Mouse (Mus musculus) forelimb bud, embryonic 11.5 days (tissue): ENCODE data around the gene Spatc1l.

ENCODE experiments used
- DNase-seq: peaks from one replicate; pipeline ENCODE4 v3.0.0-alpha.2; 2012; ENCODE audit warnings: low read depth, low spot score

Gene Spatc1l

DNA sequence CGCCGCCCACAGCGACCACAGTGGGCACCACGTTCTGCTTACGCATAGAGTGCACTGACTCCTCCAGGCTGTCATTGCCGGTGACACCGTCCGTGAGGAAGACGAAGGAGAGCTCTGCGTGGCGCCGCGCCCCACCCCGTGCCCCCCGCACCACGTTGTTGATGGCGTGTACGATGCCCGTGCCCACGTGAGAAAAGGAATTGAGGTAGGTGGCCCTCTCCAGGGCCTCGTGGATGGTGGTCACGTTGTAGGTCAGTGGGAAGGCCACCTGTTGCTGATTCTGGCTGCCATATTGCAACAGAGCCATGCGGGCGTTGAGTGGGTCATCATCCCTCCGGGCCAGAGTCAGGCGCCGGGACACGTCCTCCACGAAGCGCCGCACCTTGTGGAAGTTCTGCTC, 34.3 kb downstream of the Spatc1l start:
- DNase-seq: no peak

DNA sequence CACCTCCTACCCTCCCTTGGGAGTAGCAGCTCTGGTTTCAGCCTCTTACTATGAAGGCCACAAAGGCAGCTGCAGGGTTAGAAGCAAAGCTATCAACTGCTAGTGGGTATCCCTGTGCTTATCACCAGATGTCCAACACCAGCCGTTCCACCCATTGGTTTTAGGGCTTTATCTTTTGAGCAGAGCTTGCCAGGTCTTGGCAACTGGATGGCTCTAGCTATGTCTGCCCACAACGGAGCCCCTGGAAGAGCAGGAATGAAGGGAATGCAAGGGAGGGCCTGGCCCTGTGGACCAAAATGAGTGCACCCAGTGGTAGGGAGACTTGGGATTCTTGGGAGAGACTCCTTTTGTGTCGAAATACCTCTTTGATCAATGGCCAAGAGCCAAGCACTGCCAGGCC, 40.6 kb downstream of the Spatc1l start:
- no peak for DNase-seq

DNA sequence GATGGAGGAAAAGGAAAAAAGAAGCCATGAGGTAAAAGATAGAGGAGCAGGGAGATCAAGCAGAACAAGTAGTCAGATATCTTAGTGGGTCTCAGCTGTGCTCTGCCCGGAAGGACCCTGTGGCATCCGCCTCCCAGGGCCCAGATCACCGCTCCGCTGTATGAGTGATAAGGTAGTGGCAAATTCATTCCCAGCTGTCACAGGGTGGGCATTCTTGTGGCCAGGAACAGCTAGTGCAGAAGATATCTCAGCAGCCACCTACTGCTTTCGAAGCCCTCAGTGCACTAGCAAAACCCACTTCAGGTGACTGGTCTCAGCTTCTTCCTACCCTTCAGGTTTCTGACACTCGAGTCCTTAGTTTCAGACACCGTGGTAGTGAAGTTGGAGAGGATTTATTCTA, 50.4 kb downstream of the Spatc1l start:
- no peak for DNase-seq
